Mouse (Mus musculus) ES-Bruce4 (cell line): ENCODE measurements around the gene Ikzf1.

Experiments used
- CTCF ChIP-seq: IDR thresholded peaks from one replicate; pipeline ENCODE4 v1.8.1; 2011; ENCODE audit warnings: low read depth, low read length
- POLR2A ChIP-seq: IDR thresholded peaks from one replicate; pipeline ENCODE4 v1.8.1; 2011; ENCODE audit warnings: low read length; ENCODE audit not compliant: insufficient read depth

DNA sequence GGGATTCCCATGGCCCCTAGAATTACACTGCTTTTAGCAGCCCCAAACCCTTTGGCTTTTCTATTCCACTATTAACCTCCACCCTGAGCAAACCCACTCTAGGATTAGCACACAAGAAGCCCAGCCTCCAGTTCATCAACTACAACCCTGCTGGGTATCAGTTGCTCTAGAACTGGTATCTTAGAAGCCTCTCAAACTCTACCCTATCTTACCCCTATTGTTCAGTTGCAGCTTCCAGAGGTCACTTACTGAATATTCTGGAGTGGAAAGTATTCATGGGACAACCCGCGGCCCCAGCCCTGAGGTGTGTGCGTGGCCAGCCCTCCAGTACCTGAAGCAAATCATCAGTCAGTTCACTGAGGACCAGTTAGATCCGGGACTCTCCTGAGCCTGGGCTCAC lies 89.6 kb downstream of the Ikzf1 start:
- no peak for TF ChIP-seq POLR2A
- TF ChIP-seq CTCF = no peak
